Mouse (Mus musculus): ENCODE data around the gene Pank4. TPM values are rescaled to one million over a fixed set of nuclear protein-coding genes. Genes with fewer than 3 reads are reported as not detected.

Pank4 gene
- polyA plus RNA-seq, 1 experiment = 22.2 TPM

DNA sequence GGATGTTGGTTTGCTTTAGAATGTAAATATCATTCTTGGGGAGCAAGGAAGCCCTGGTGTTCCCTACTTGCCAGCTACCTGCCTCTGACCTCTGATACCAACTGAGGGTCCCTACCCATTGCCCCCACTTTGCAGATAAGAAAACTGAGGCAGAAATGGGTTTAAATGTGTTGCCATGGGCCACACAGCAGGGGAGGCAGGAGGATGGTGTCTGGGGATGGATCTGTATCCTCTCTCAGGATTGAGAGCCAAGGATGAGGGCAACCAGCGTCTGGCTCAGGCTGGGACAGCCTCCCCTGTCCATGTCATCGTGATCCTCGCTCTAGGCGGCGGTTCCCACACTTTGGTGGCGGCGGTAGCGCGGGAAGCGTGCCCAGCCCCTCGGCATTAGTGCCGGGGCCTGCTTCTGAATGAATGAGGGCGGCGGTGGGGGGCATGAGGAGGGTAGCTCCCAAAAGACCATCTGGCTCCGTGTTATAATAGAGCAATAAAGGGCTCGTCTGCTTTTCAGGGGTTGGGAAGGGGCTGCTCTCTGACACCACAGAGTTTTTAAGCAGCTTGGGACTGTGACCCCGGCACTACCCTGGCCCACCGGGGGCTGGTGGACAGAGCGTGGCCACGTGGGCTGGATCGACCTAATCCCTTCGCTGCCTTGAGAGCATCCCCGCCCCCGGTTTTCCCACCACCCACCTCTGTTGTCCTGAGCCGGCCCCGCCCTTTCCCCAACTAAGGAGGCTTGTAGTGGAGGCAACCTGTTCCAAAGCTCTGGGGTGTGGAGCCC is 11.3 kb upstream of the Pank4 start:
- no peak overlapping the region for H3ac ChIP-seq (ENCODE audit: control insufficient read depth, insufficient read length, low read depth)
- H3K79me2 ChIP-seq (ENCODE audit: control insufficient read depth, insufficient read depth) = no peaks in the 10 kb centered on the region
- H3K27me3 ChIP-seq (ENCODE audit: control insufficient read depth, insufficient read depth, insufficient read length) = peaks cover 78% of the 10 kb centered on the region
- H3K36me3 ChIP-seq (ENCODE audit: control insufficient read depth, insufficient read depth) = no peaks in the 10 kb centered on the region
- no peak overlapping the region for H3K4me3 ChIP-seq (ENCODE audit: insufficient read depth, poor library complexity, severe bottlenecking)
- TF ChIP-seq MYOG (IDR thresholded peaks at IDR 0.05; ENCODE audit: control insufficient read depth, extremely low read depth, insufficient read length) (no peak), CEBPB (IDR thresholded peaks at IDR 0.05; ENCODE audit: low read depth) (no peak), MAX (IDR thresholded peaks at IDR 0.05) (no peak), MYOD1 (IDR thresholded peaks at IDR 0.05; ENCODE audit: control insufficient read depth, insufficient read length, low read depth) (no peak), USF1 (IDR thresholded peaks at IDR 0.05; ENCODE audit: low read depth) (no peak), FOSL1 (IDR thresholded peaks at IDR 0.05; ENCODE audit: insufficient read depth, low read length, poor library complexity, severe bottlenecking) (no peak), CTCF (IDR thresholded peaks at IDR 0.05; ENCODE audit: control insufficient read depth, insufficient read depth, insufficient read length) (no peak)
- H3K79me3 ChIP-seq (ENCODE audit: low read depth) = no peaks in the 10 kb centered on the region

DNA sequence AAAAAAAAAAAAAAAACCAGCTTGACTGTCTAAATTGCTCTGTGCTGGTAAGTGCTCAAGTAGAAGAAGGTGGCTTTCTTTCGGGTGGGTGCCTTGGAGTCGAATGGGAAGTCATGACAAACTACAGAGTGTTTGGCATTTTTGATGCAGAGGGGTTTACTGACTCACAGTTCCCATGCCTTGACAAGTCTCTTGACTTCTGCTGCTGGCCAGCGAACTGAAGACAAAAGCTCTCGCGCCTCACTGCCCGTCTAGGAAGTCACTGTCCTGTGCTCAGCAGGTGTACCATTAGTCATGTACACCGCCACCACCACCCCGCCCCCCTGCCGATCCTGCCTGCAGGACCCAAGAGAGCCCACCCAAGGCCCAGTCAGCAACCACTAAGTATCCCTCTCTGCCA is 7.3 kb upstream of the Pank4 start:
- Histone ChIP-seq H3K79me3 (ENCODE audit: low read depth) (no peaks in the 10 kb centered on the region), H3K79me2 (ENCODE audit: control insufficient read depth, insufficient read depth) (no peaks in the 10 kb centered on the region), H3K4me3 (ENCODE audit: insufficient read depth, poor library complexity, severe bottlenecking) (no peak overlapping the region), H3ac (ENCODE audit: control insufficient read depth, insufficient read length, low read depth) (no peak overlapping the region), H3K27me3 (ENCODE audit: control insufficient read depth, insufficient read depth, insufficient read length) (peaks cover 90% of the 10 kb centered on the region), H3K36me3 (ENCODE audit: control insufficient read depth, insufficient read depth) (no peaks in the 10 kb centered on the region)
- TF ChIP-seq MAX (IDR thresholded peaks at IDR 0.05) (no peak), CEBPB (IDR thresholded peaks at IDR 0.05; ENCODE audit: low read depth) (no peak), MYOD1 (IDR thresholded peaks at IDR 0.05; ENCODE audit: control insufficient read depth, insufficient read length, low read depth) (no peak), FOSL1 (IDR thresholded peaks at IDR 0.05; ENCODE audit: insufficient read depth, low read length, poor library complexity, severe bottlenecking) (no peak), MYOG (IDR thresholded peaks at IDR 0.05; ENCODE audit: control insufficient read depth, extremely low read depth, insufficient read length) (no peak), USF1 (IDR thresholded peaks at IDR 0.05; ENCODE audit: low read depth) (no peak), CTCF (IDR thresholded peaks at IDR 0.05; ENCODE audit: control insufficient read depth, insufficient read depth, insufficient read length) (no peak)

DNA sequence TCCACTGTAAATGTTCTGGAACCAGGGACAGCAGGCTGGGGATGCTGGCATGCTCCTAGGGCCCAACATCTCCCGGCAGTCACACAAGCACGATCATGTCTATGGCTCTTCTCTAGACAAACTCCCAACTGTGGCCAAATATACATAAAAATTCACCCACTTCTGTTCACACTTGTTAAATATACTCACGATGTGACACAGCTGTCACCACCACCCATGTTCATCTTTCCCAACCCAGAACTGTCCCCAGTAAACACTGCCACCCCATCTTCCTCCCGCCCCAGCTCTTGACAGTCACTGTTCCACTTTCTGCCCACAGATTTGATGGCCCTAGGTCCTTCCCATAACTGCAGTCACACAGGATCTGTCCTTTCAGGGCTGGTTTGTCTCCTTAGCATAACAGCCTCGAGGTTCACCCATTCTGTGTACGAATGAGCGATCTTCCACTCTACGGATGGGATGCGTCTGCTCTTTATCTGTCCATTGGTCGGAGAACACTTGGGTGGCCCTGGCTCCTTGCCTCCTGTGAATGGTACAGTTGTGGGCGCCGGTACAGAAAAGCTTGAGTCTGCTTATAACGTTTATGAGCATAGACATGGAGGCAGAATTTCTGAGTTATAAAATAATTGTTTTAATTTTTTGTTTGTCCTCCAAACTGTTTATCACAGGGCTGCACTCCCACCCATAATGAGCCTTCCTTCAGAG is 6.5 kb upstream of the Pank4 start:
- no peaks in the 10 kb centered on the region for H3K79me2 ChIP-seq (ENCODE audit: control insufficient read depth, insufficient read depth)
- TF ChIP-seq MAX (IDR thresholded peaks at IDR 0.05) (no peak), CTCF (IDR thresholded peaks at IDR 0.05; ENCODE audit: control insufficient read depth, insufficient read depth, insufficient read length) (no peak), CEBPB (IDR thresholded peaks at IDR 0.05; ENCODE audit: low read depth) (no peak), MYOG (IDR thresholded peaks at IDR 0.05; ENCODE audit: control insufficient read depth, extremely low read depth, insufficient read length) (no peak), MYOD1 (IDR thresholded peaks at IDR 0.05; ENCODE audit: control insufficient read depth, insufficient read length, low read depth) (no peak)
- no peaks in the 10 kb centered on the region for H3K79me3 ChIP-seq (ENCODE audit: low read depth)
- no peaks in the 10 kb centered on the region for H3K36me3 ChIP-seq (ENCODE audit: control insufficient read depth, insufficient read depth)
- no peak overlapping the region for H3ac ChIP-seq (ENCODE audit: control insufficient read depth, insufficient read length, low read depth)
- peaks cover 93% of the 10 kb centered on the region for H3K27me3 ChIP-seq (ENCODE audit: control insufficient read depth, insufficient read depth, insufficient read length)
- H3K4me3 ChIP-seq (ENCODE audit: insufficient read depth, poor library complexity, severe bottlenecking) = no peak overlapping the region

DNA sequence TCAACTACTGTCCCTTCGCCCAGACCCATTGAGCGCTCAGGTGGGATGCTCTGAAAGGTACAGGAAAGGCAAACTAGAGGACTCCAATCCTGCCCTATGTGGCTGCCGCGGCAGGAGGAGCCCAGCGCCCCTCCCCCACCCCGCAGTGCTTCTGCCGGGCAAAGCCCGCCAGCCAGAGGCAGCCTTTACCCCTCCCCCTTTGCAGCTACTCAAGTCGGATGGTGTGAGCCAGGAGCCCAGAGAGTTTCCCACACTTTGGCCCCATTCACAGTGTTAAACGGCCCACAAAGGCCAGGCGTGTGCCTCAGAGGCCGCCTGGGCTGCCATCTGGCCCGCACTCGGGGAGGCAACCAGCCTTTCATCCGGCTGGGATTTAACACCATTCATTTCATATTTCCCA is 5.8 kb upstream of the Pank4 start:
- TF ChIP-seq CEBPB (IDR thresholded peaks at IDR 0.05; ENCODE audit: low read depth) (no peak), MYOG (IDR thresholded peaks at IDR 0.05; ENCODE audit: control insufficient read depth, extremely low read depth, insufficient read length) (no peak), MYOD1 (IDR thresholded peaks at IDR 0.05; ENCODE audit: control insufficient read depth, insufficient read length, low read depth) (no peak), USF1 (IDR thresholded peaks at IDR 0.05; ENCODE audit: low read depth) (no peak), CTCF (IDR thresholded peaks at IDR 0.05; ENCODE audit: control insufficient read depth, insufficient read depth, insufficient read length) (no peak), MAX (IDR thresholded peaks at IDR 0.05) (no peak), FOSL1 (IDR thresholded peaks at IDR 0.05; ENCODE audit: insufficient read depth, low read length, poor library complexity, severe bottlenecking) (no peak)
- Histone ChIP-seq H3K4me3 (ENCODE audit: insufficient read depth, poor library complexity, severe bottlenecking) (no peak overlapping the region), H3ac (ENCODE audit: control insufficient read depth, insufficient read length, low read depth) (no peak overlapping the region), H3K36me3 (ENCODE audit: control insufficient read depth, insufficient read depth) (no peaks in the 10 kb centered on the region), H3K27me3 (ENCODE audit: control insufficient read depth, insufficient read depth, insufficient read length) (peaks cover 92% of the 10 kb centered on the region), H3K79me2 (ENCODE audit: control insufficient read depth, insufficient read depth) (no peaks in the 10 kb centered on the region), H3K79me3 (ENCODE audit: low read depth) (no peaks in the 10 kb centered on the region)

DNA sequence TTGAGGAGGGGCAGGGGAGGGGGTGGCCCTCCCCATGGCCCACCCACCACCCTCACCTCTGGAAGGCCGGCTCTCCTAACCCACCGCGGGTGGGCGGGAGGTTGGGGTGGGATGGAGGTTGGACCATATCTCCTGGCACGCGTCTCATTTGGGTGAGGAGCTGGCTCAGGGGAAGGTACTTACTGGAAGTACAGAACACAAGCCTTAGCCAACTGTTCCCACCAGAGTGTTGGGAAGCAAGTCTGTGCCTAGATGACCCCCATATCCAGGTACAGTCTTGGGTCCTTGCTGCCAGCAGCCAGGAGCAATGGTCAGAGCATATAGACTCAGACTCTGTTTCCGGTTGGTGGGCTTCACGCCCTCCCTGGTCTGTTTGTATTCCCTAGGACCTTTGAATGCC is 5.3 kb upstream of the Pank4 start:
- H3K79me3 ChIP-seq (ENCODE audit: low read depth) = no peaks in the 10 kb centered on the region
- H3K36me3 ChIP-seq (ENCODE audit: control insufficient read depth, insufficient read depth) = no peaks in the 10 kb centered on the region
- no peaks in the 10 kb centered on the region for H3K79me2 ChIP-seq (ENCODE audit: control insufficient read depth, insufficient read depth)
- no peak overlapping the region for H3ac ChIP-seq (ENCODE audit: control insufficient read depth, insufficient read length, low read depth)
- no peak overlapping the region for H3K4me3 ChIP-seq (ENCODE audit: insufficient read depth, poor library complexity, severe bottlenecking)
- H3K27me3 ChIP-seq (ENCODE audit: control insufficient read depth, insufficient read depth, insufficient read length) = peaks cover 87% of the 10 kb centered on the region
- TF ChIP-seq MAX (IDR thresholded peaks at IDR 0.05) = no peak
- TF ChIP-seq FOSL1 (IDR thresholded peaks at IDR 0.05; ENCODE audit: insufficient read depth, low read length, poor library complexity, severe bottlenecking) = no peak
- TF ChIP-seq USF1 (IDR thresholded peaks at IDR 0.05; ENCODE audit: low read depth) = no peak
- TF ChIP-seq CEBPB (IDR thresholded peaks at IDR 0.05; ENCODE audit: low read depth) = no peak
- no peak for TF ChIP-seq MYOD1 (IDR thresholded peaks at IDR 0.05; ENCODE audit: control insufficient read depth, insufficient read length, low read depth)
- no peak for TF ChIP-seq MYOG (IDR thresholded peaks at IDR 0.05; ENCODE audit: control insufficient read depth, extremely low read depth, insufficient read length)
- TF ChIP-seq CTCF (IDR thresholded peaks at IDR 0.05; ENCODE audit: control insufficient read depth, insufficient read depth, insufficient read length) = no peak
